Mouse (Mus musculus) lung, postnatal 4 days (tissue): Measurements from ENCODE around the gene Wfdc11.
A peak's percentile ranks its signal among the peaks of the same experiment; 100 is the strongest.

Source experiments
- DNase-seq, 2 experiments: peaks; one replicate each; pipeline ENCODE4 v3.0.0; 2021

The Wfdc11 gene

DNA sequence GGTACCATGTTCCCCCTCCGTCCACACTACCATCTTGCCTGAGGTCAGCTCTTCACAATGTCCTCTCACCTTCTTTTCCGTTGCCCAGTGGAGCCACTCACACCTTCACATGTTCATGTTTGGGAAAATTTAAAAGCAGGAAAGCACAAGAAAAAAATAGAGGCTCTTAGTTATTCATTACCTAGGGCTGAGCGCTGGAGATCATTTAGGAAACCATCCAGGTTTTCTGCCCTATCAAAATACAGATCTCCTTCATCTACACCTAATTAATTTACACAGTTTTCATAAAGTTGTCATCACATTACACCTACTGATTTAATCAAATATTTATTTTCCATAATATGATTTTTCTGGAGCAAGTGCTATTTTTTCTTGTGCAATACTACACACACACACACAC, 35.2 kb downstream of the Wfdc11 start, which contains the start of gene Wfdc16:
Gene Wfdc16, minus strand, starts transcription at position 101 of the 400 bp plus-strand sequence.
- no peak for DNase-seq

DNA sequence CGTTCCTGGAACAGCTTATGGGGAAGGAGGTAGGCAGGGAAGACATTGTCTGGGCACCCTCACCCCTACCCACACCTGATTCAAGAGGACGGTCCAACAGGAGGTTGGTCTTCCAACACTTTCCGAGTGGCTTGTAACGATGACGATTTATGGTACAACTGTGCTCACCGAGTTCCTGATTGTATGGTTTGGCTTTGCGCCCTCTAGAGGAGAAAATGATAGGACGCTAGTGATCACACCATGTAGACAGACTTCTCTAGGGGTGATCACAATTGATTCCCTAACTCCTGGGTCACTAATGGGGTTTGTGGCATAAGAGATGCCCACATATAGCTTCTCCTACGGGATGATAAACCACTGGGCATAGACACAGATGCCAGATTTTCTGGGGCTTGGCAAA, 38.6 kb downstream of the Wfdc11 start:
- no peak for DNase-seq

DNA sequence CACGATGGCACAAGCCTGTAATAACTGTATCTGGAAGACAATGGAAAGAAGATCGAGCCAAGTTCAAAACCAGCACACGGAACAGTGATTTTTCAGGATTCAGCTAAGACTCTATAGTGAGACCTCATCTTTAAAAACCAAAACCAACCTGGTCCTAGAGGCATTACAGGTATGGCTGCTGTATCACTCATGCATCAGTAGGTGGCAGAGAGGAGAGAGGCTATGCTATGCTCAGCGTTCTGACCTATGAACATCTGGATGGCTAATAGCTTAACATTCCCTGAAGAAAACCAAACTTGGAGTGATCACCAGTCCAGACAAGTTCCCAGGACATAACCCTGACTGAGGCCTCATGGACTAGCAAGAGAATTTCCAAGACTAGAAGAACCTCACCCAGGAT, 52.1 kb downstream of the Wfdc11 start:
- DNase-seq: no peak

DNA sequence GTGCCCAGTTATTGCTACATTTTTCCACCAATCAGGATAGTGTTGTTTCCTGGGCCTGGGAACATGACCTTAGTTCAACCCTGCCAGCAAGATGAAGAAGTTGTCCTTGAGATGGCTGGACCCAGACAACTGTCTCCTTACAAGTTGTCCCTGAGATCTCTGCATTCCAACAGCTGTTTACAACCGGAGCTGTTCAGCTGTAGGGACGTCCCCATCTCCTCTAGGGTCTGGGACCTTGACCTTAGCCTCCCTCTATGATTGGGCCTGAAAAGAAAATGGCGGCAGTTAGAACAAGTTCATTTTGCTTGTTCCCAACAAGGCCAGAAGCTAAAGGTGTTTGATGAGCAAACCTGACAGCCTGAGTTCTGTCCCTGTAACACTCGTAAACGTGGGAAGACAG, 54.8 kb downstream of the Wfdc11 start:
- DNase-seq: no peak

DNA sequence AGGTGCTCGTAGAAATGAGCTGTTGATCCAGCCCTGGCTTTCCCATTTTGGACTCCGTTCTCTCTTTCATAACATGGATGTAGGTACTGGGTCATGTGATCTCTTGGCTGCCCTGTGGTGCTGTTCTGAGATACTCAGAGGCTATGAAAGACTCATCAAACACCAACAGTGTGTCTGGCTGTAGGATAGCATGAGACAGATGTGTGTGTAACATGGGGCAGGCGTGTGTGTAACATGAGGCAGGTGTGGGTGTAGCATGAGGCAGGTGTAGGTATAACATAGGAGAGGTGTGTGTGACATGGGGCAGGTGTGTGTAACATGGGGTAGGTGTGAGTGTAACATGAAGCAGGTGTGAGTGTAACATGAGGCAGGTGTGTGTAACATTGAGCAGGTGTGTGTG, 58.5 kb downstream of the Wfdc11 start:
- no peak for DNase-seq

DNA sequence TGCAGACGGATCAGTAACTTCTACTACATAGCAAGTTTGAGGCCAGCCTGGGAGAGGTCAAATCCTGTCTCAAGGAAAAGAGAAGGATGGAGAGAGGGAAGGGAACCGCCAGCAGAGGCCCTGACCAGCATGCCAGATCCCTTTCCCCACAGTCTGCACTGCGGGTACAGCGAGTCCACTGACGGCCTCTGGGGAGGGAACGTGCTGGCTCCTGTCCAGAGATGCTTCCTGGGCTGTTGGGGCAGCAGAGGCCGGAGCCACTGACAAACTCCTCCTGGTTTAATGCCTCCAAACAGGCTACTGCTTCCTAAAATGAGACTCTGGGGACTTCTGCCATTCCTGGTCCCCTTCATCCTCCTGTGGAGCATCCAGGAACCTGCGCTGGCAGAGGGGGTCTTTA, 60.4 kb downstream of the Wfdc11 start, which contains the start of the genes Wfdc6b and Wfdc8:
Gene Wfdc6b, plus strand, starts transcription at position 52 of the 400 bp plus-strand sequence.
Gene Wfdc8, minus strand, starts transcription at position 156 of the 400 bp plus-strand sequence.
- peak; percentile 52 to 68 for DNase-seq
